Mouse (Mus musculus): Measurements from ENCODE around the gene Dnaja4. TPM values are rescaled to one million over a fixed set of nuclear protein-coding genes. Genes with fewer than 3 reads are reported as not detected.

The Dnaja4 gene
- total RNA-seq, 1 experiment from 2014 or later: 4.5 TPM

DNA sequence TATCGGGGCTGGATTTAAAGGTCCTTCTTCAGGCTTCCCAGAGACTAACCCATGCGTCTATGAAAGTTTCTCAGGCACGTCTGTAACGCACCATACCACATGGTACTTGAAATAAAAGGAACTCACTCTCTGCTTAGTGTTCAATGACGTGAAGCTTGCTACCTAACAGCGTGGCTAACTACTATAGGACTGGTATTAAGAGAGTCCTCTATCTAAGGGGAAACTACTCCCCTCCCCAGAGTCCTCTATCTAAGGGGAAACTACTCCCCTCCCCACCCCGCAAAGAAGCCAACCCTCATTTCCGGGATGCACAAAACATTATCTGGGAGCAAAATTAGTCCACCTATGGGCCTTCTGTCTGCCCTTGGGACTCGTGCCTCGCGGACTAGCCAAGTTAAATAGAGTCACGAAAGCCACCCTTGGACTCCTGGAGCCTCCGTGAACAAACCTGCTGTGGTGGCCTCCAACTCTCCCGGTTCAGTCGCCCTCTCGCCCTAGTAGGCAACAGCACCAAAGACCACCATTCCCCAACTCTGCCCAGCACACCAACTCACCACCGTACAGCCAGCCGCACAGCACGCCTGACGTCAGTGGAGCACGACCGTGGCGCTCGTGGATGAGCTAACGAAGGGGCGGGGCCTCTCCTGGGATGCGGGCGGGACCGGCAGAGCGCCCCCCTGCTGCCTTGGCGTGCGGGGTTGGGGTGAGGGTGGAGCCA, 35.4 kb downstream of the Dnaja4 start, which contains the start of gene Wdr61:
Gene Wdr61, minus strand, starts transcription at position 599 of the 718 bp plus-strand sequence.
- ATAC-seq (replicated peaks in 1 of 2; ENCODE audit: insufficient read depth in 1 of 2, low FRiP score in 2 of 2, low TSS enrichment in 1 of 2, low read depth in 1 of 2, poor library complexity in 2 of 2, severe bottlenecking in 2 of 2): peak; percentile 95 to 96

DNA sequence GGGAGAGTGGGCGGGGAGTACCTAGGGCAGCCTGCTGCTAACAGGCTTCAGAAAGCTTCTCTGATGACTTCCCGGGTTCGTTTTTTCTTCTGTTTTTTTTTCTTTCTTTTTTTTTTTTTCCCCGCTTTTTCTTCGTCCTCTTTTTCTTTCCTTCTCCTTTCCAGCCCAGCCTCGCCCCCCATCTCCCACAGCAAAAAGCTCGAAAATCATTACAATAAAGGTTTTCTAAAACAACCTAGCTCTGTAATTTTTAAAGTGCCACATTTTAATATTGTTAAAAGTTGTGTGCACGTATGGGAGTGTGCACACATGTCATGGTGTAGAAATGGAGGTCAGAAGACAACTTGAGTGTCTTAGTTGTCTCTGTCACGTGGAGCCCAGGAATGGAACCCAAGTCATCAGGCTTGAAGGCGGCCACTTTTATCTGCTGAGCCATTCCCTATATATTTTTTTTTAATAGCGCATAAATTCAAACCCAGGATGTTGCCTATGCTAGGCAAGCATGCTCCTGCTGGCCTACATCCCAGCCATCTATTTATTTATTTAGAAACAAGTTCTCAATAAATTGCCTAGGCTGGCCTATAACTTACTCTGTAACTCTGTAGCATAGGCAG, 36.1 kb downstream of the Dnaja4 start:
- no peak for ATAC-seq (replicated peaks in 1 of 2; ENCODE audit: insufficient read depth in 1 of 2, low FRiP score in 2 of 2, low TSS enrichment in 1 of 2, low read depth in 1 of 2, poor library complexity in 2 of 2, severe bottlenecking in 2 of 2)

DNA sequence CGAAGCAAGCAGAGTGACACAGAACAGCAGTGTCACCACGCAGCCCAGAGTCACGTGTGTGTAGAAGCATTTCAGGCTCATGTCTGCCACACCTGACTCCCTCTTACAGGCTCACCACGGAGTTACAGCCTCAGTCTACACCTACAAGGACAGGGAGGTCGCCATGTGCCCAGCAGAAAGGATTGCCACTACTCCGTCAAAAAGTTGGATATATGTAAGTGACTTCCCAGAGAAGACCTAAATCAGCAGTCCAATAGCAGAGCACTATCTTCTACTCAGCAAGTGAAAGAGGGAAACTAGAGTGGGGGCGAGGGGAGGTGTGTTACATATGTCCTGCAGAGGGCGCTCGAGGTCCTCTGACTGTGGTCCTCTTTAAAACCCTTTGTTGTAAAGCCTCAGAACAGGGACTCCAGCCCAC, 37.6 kb downstream of the Dnaja4 start:
- ATAC-seq (replicated peaks in 1 of 2; ENCODE audit: insufficient read depth in 1 of 2, low FRiP score in 2 of 2, low TSS enrichment in 1 of 2, low read depth in 1 of 2, poor library complexity in 2 of 2, severe bottlenecking in 2 of 2): peak; percentile 55 to 63

DNA sequence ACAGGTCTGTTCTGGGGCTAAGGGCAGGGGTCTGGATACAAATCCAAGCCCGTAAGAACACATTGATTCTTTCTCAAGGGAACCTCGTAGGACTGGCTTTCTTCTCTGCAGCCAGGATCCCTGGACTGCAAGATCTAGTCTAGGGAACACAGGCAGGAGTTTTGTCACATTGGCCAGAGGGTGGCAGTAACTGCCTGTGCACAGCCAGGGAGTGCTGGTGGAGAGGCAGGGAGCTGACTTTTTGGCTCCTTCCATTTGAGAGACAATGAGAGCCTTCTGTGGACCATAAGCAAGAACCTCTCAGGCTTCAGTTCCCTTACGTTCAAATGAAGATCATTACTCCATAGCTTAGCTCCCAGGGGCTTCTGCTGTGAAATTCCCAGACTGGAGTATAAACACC, 39.7 kb downstream of the Dnaja4 start:
- ATAC-seq (replicated peaks in 1 of 2; ENCODE audit: insufficient read depth in 1 of 2, low FRiP score in 2 of 2, low TSS enrichment in 1 of 2, low read depth in 1 of 2, poor library complexity in 2 of 2, severe bottlenecking in 2 of 2): no peak

DNA sequence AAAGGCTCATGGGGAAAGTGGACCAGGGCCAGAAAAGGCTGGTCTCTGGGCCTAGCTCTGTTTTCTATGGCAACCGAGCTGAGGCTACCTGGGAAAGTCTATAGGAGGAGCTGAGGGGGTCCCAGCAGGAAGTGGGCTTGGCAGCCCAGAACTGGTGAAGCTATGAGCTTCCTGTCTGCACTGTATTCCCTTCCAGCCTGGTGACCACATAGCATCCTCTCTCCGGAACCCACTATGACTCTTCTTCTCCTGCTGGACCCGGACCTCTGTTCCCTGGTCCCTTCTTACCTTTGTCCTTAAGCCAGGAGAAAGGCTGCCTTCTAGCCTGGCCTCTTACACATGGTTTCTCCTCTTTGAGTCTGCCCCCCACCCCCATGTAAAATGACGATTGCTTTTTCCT, 45.2 kb downstream of the Dnaja4 start:
- ATAC-seq (replicated peaks in 1 of 2; ENCODE audit: insufficient read depth in 1 of 2, low FRiP score in 2 of 2, low TSS enrichment in 1 of 2, low read depth in 1 of 2, poor library complexity in 2 of 2, severe bottlenecking in 2 of 2): peak in 1 of 2 experiments; percentile 27; a peak in 2 of 4 replicates

DNA sequence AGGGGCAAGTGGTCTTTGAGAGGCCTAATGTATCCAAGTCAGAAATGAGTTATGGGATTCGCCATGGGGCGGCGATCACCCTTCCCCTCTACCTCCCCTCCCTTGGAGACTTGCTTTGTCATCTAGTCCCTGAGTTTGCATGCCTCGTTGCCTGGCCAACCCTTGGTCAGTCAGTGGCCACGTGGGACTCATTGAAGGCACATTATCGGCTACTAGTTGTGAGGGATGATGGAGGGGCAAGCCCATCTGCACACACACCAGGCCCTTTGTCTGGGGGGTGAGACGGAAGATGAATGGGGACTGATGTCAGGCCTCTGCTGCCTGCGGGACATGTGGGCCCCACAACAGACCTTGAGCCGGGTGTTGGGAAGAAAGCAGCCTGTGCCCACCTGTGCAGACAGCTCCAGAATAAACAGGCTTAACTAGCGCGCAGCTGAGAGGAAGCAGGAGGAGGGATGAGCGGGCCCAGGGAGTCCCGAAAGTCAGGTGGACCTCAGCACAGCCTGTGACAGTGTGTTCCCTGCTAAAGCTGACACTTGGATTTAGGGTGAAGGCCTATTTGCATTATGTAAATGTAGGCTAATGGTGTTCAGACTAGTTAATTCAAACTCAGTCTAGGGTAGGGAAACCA, 47.2 kb downstream of the Dnaja4 start:
- no peak for ATAC-seq (replicated peaks in 1 of 2; ENCODE audit: insufficient read depth in 1 of 2, low FRiP score in 2 of 2, low TSS enrichment in 1 of 2, low read depth in 1 of 2, poor library complexity in 2 of 2, severe bottlenecking in 2 of 2)

DNA sequence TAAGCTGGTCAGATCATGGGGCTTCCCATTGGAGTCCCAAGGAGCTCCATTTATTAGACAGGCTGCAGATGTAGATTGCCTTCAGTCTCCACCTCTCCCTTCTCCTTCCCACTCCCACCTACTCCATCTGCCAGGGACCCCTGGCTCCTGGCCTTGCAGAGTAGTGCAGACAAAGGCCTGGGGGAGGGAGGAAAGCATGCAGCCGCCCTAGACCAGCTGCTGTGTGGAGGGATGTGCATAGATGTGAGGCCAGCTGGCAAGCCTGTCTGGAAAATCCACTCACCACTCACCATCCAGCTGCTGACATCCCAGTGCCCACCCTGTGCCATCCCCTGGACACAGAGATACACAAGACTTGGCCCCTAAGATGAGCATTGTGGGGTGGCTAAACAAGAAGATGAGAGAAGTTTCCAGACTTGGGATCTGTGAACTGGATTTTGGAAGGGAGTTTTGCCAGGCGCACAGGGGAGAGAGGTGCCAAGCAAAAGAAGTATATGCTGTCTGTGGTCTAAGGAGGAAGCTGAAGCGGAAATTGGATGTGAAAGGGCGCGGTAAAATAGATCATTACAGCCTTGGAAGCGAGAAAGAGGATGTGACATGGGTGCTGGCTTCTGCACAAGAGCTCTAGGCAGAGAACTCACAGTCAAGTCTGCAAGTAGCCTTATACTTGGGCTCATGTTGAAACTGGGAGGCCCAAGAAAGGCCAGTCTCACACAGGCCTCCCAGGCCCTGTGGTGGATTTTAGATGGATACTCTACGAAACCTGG, 51.7 kb downstream of the Dnaja4 start:
- no peak for ATAC-seq (replicated peaks in 1 of 2; ENCODE audit: insufficient read depth in 1 of 2, low FRiP score in 2 of 2, low TSS enrichment in 1 of 2, low read depth in 1 of 2, poor library complexity in 2 of 2, severe bottlenecking in 2 of 2)

DNA sequence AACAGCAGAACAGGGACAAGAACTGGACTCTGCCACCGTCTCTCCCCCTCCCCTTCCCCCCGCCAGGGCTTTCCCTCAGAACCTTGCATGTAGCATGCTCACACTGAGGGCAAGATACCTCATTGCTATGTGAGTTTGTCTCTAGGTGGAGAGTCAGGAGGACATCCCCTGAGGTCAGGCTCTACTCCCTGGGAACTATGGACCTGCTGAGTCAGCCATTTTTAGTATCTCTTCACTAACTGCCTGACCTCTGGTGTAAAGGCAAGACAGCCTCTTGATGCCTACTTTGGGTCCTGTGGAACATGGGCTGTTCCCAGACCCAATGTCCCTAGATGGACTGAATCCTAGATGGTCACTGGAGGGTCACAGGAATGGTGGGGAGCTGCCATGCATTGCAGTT, 53.0 kb downstream of the Dnaja4 start:
- no peak for ATAC-seq (replicated peaks in 1 of 2; ENCODE audit: insufficient read depth in 1 of 2, low FRiP score in 2 of 2, low TSS enrichment in 1 of 2, low read depth in 1 of 2, poor library complexity in 2 of 2, severe bottlenecking in 2 of 2)

DNA sequence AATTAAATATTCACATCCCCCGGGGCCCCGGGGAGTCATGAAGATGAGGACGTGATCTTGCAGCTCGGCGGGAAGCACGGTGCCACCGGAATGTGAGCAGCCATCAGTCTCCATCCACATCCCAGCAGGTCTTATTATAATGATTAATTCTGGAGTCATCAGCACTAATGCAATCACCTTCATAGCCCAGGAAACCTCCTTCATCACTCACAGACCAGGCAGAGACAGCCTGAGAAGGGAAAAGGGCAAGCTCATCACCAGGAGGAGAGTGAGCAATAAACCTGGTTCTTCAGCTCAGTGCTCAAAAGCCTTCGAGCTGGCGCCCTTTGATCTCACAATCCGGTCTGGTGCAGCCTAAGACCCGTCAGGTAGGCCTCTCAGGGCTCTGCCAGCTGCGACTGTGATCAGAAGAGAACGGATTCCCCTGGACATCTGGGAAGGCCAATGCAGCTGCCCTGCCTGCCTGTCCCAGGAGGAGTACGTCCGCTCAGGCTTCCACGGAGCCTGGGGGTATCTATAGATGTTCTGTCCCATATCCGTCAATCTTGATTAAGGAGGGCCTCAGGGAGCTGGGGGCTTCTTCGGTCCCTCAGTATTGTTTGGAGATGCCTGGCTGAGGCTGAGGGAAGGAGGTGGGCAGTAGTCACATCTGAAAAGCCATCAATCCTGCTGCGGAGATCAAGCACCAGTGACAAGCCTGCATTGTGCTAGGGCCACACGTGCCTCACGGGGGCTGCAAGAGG, 53.7 kb downstream of the Dnaja4 start:
- no peak for ATAC-seq (replicated peaks in 1 of 2; ENCODE audit: insufficient read depth in 1 of 2, low FRiP score in 2 of 2, low TSS enrichment in 1 of 2, low read depth in 1 of 2, poor library complexity in 2 of 2, severe bottlenecking in 2 of 2)

DNA sequence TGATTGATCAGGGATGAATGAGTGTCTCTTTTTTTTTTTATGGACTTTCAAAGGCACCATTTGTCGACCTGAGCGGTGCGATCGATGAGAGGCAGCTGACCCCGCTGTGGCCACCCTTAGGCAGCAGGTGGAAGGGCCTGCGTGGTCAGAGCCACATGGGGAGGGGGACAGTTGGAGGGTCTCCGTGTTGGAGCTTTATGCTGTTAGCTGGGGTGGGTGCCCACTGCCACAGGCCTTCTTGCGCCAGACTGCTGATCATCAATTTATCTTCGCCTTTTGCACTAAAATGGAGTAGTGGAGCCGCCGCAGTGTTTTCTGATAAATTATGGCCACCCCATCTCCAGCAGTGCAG, 54.2 kb downstream of the Dnaja4 start:
- no peak for ATAC-seq (replicated peaks in 1 of 2; ENCODE audit: insufficient read depth in 1 of 2, low FRiP score in 2 of 2, low TSS enrichment in 1 of 2, low read depth in 1 of 2, poor library complexity in 2 of 2, severe bottlenecking in 2 of 2)

DNA sequence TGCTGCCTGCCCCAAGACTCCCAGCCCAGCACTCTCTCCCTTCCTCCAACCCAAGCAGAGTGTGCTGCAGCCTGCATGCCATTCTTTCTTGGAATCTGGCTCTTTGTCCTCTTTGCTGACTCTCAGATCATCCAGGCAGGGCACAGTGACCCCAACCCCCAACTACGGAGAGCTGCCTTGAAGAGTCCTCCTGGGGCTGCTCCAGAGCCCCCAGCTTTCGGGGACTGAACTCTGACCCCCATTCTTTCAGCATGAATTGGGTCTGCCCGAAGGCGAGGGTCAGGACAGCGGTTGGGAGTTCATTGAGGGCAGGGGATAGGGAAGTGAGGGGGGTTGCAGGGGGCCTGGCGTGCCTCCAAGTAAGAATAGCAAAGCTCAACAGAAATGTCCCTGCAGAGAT, 60.9 kb downstream of the Dnaja4 start:
- no peak for ATAC-seq (replicated peaks in 1 of 2; ENCODE audit: insufficient read depth in 1 of 2, low FRiP score in 2 of 2, low TSS enrichment in 1 of 2, low read depth in 1 of 2, poor library complexity in 2 of 2, severe bottlenecking in 2 of 2)

DNA sequence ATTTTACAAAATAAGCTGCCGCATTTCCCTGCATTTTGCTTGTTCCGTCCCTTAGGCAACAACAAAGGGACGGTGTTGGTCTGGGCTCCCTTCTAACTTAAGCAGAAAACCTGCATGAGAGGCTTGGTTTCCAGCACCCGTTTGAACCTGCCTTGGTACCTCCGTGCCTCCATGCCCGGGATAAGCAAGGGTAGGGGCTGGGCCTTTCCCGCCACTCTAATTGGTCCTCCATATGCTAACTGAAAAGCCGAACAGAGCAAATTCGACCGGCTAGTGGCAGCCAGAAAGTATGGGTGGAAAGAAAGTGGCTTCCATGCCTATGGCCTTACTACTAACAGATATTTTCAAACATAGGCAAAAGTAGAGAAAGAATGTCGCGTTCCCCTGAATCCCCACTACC, 65.4 kb downstream of the Dnaja4 start:
- ATAC-seq (replicated peaks in 1 of 2; ENCODE audit: insufficient read depth in 1 of 2, low FRiP score in 2 of 2, low TSS enrichment in 1 of 2, low read depth in 1 of 2, poor library complexity in 2 of 2, severe bottlenecking in 2 of 2): no peak

DNA sequence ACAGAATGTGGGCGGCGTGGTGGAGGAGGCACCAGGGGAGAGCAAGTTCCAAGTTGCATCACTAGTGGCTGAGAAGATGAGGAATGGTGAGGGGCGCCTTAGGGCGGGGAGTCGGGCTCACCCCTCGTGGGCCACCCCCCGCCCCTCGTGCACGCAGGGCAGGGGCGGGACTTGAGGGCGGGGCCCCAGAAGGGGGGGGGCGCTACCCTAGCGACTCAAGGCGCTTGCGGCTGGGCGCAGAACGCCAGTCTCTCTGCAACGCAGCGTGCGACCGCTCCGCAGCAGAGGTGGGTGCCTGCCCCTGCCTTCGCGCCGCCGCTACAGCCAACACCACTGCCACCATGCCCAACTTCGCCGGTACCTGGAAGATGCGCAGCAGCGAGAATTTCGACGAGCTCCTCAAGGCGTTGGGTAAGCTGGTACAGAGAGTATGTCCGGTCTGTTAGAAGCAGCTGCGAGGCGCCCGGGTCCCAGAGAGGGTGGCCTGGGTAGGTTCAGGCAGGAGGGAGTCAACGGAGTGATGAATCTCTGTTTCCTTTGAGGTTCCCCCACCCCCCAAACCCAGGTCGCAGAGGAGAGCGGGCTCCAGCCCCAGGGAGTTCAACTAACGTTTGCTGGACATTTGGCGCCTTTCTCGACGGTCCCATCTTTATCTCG, 66.0 kb downstream of the Dnaja4 start, which contains the start of gene Crabp1:
Gene Crabp1, plus strand, starts transcription at position 188 of the 657 bp plus-strand sequence.
- ATAC-seq (replicated peaks in 1 of 2; ENCODE audit: insufficient read depth in 1 of 2, low FRiP score in 2 of 2, low TSS enrichment in 1 of 2, low read depth in 1 of 2, poor library complexity in 2 of 2, severe bottlenecking in 2 of 2): no peak

DNA sequence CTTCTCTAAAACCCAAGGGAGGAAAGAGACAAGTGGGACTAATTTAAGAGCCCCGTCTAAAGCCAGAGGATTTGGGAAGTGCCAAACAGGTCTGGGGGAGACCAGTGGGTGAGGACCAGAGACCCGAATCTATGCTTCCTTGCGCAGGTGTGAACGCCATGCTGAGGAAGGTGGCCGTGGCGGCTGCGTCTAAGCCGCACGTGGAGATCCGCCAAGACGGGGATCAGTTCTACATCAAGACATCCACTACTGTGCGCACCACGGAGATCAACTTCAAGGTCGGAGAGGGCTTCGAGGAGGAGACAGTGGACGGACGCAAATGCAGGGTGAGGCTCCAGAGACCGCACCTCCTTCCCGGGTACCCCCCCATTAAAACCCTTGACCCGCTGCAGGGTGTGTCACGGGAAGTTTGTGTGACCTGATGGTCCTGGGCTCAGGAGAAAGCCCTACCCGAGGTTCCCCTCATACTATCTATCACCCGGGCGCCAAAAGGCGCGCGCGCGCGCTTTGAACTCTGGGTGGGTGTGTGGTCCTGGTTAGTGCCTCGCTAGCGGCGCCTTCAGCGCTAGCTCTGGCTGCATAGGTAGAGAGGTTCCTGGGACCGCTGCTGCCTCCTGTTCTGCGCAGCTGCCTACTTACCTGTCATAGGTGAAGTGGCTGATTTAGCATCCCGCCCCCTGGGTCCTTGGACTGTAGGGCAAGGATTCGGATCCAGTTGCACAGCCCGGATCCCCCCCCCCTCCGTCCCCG, 66.8 kb downstream of the Dnaja4 start:
- no peak for ATAC-seq (replicated peaks in 1 of 2; ENCODE audit: insufficient read depth in 1 of 2, low FRiP score in 2 of 2, low TSS enrichment in 1 of 2, low read depth in 1 of 2, poor library complexity in 2 of 2, severe bottlenecking in 2 of 2)
